Mouse (Mus musculus) thymus, adult 2 months (tissue): ENCODE data around the gene Baat. TPM values are rescaled to one million over a fixed set of nuclear protein-coding genes. Genes with fewer than 3 reads are reported as not detected.

ENCODE experiments used
- DNase-seq: peaks from one replicate; pipeline ENCODE4 v3.0.0; 2021
- H3K27ac ChIP-seq: fragments of 200-500 bp; 2 replicates; pipeline ENCODE4 v1.5.1; 2012; ENCODE audit warnings: low read length, control low read depth; ENCODE audit not compliant: control insufficient read depth, insufficient read depth
- H3K27me3 ChIP-seq: fragments of 200-500 bp; 2 replicates; pipeline ENCODE4 v1.6.1; 2012; ENCODE audit warnings: mild to moderate bottlenecking, low read length, moderate library complexity, mixed read lengths; ENCODE audit not compliant: control insufficient read depth, insufficient read depth
- H3K36me3 ChIP-seq: fragments of 200-500 bp; 2 replicates; pipeline ENCODE4 v1.6.1; 2012; ENCODE audit warnings: mild to moderate bottlenecking, low read length, moderate library complexity; ENCODE audit not compliant: control insufficient read depth, insufficient read depth
- H3K4me1 ChIP-seq: fragments of 200-500 bp; replicated peaks from 2 replicates; pipeline ENCODE4 v1.6.1; 2012; ENCODE audit warnings: low read length; ENCODE audit not compliant: control insufficient read depth, insufficient read depth
- H3K4me3 ChIP-seq: fragments of 200-500 bp; 2 replicates; pipeline ENCODE4 v1.5.1; 2012; ENCODE audit warnings: mild to moderate bottlenecking, low read length, control low read depth, moderate library complexity; ENCODE audit not compliant: control insufficient read depth, insufficient read depth
- CTCF ChIP-seq: fragments of 200-500 bp; IDR thresholded peaks from 2 replicates; pipeline ENCODE4 v1.5.1; 2012; ENCODE audit warnings: mild to moderate bottlenecking, control low read depth, low read length, moderate library complexity, borderline replicate concordance; ENCODE audit not compliant: control insufficient read depth, poor library complexity, insufficient read depth; ENCODE audit errors: extremely low read depth
- POLR2A ChIP-seq: fragments of 200-500 bp; IDR thresholded peaks from 2 replicates; pipeline ENCODE4 v1.6.1; 2012; ENCODE audit warnings: mild to moderate bottlenecking, low read length, control low read depth, moderate library complexity; ENCODE audit not compliant: control insufficient read depth, poor library complexity, insufficient read depth; ENCODE audit errors: extremely low read depth
- WGBS: fragments of 180-500 bp; shearing (Covaris S2); methylation state at CpG from one replicate; pipeline ENCODE4 v1.1.7; 2018; 5-methylcytosine and 5-hydroxymethylcytosine counted together
- polyA plus RNA-seq: library from polyadenylated mRNA; depleted of rRNA; stranded (reverse); fragments of >200 nt; gene quantifications from 2 replicates; pipeline ENCODE4 v1.2.3, GENCODE M21; 2012

Baat gene
- polyA plus RNA-seq, 1 experiment: not detected

DNA sequence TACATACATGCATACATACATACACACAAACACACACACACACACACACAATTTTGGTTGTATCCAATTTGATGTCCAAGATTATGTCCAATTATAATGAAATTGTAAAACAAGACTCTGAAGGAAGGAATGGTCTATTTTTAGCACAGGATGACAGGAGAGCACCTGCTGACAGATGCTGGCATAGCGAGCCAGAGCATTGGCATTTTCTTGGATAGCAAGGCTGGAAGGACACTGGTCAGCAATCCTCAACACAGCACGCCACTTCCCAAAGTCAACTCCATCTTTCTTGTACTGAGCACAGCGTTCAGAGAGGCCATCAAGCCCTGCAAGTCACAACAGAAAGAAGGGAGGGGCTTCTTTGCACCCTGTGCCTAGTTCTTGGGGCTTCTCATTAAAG is 34.6 kb upstream of the Baat start:
- TF ChIP-seq CTCF (no peak), POLR2A (no peak)
- no peak for DNase-seq
- no peaks in the 10 kb centered on the region for H3K27me3 ChIP-seq
- no peak overlapping the region for H3K27ac ChIP-seq
- H3K4me1 ChIP-seq: no peaks in the 10 kb centered on the region
- no peaks in the 10 kb centered on the region for H3K36me3 ChIP-seq
- 76% methylated on average over 3 of the region's 3 CpGs for WGBS
- H3K4me3 ChIP-seq: no peak overlapping the region

DNA sequence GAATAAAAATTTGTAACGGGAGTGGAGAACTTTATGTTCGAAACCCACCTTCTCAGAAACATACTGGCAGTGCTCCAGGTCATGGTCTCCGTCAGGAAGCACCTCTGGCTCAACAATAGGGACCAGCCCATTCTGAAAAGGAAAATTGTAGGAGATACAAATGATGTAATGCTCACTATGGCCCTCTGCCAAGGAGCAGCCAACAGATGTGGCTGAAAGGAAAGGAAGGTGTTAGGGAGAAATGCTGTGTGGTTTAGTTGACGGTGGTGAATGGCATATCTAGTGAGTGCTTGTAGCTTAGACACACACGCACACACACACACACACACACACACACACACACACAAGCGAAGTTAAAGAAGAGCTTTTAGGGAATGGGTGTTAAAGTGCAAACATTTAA is 33.3 kb upstream of the Baat start:
- no peaks in the 10 kb centered on the region for H3K27me3 ChIP-seq
- TF ChIP-seq POLR2A (no peak), CTCF (no peak)
- no peak overlapping the region for H3K27ac ChIP-seq
- no peak for DNase-seq
- 64% methylated on average over 6 of the region's 6 CpGs for WGBS
- H3K4me1 ChIP-seq: no peaks in the 10 kb centered on the region
- H3K36me3 ChIP-seq: no peaks in the 10 kb centered on the region
- no peak overlapping the region for H3K4me3 ChIP-seq

DNA sequence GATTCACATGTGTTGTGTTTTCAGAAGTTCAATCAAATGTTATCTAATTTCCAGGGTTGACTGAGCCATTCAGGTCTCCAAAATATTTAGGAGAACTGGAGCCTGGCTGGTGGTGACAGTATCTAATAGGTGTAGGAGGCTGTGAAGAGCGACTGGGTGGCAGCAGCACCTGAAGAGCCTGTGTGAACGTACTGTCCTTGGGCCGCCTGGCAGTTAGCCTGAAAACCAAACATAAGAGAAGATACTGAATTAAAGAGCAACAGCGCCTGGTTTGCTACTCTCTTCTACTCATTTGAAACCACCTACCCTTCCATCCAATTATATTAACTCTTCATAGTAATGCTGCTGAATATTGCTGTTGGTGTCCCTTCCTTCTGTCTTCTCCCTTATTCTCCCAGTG is 30.3 kb upstream of the Baat start:
- TF ChIP-seq POLR2A (no peak), CTCF (no peak)
- no peaks in the 10 kb centered on the region for H3K36me3 ChIP-seq
- no peaks in the 10 kb centered on the region for H3K27me3 ChIP-seq
- no peak for DNase-seq
- no peak overlapping the region for H3K27ac ChIP-seq
- H3K4me3 ChIP-seq: no peak overlapping the region
- WGBS: 97% methylated on average over 4 of the region's 4 CpGs
- H3K4me1 ChIP-seq: no peaks in the 10 kb centered on the region

DNA sequence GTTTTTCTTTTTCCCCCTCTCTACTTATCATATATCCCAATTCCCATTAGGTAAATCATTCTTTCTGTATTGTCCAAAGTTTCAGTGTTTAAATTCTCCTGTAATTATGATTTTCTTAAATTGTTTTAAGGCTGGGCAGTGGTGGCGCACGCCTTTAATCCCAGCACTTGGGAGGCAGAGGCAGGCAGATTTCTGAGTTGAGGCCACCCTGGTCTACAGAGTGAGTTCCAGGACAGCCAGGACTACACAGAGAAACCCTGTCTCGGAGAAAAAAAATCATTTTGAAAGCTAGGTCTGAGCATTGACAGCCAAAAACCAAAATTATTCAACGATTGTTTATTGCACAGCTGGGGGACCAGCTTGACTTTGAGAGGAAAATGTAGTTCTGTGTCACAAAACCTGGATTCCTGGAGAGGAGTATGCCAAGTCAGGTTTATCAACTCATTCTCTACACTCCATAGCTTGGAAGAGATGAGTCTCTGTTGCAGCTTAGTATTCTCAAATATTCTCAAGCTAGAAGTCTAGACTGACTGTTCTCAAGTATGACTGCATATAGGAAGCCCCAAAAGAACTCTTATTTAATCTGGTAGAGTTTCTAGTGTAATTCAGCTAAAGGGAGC is 29.4 kb upstream of the Baat start:
- H3K4me1 ChIP-seq: no peaks in the 10 kb centered on the region
- WGBS: 91% methylated on average over 4 of the region's 4 CpGs

DNA sequence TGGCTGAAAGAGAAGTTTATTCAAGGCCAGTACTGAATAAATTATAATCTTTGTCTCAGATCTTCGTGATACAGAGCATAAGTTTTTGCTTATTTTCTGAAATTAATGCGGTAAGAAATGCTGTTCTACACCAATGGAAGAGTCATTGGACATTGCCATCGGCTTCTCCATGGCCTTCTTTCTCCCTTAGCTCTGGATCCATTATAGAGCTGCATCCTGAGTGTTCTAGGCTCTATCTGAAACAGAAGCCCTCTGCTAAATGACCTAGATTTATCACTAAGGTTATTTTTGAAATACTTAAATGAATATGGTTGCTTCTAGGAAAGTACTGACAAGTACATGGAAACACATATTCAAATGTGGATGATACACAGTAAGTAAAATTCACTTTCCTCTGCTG is 28.7 kb upstream of the Baat start:
- Histone ChIP-seq H3K36me3 (peaks cover 4% of the 10 kb centered on the region), H3K27me3 (no peaks in the 10 kb centered on the region), H3K27ac (no peak overlapping the region), H3K4me1 (no peaks in the 10 kb centered on the region), H3K4me3 (no peak overlapping the region)
- DNase-seq: no peak
- WGBS: 90% methylated on average over 3 of the region's 3 CpGs
- TF ChIP-seq POLR2A: no peak
- no peak for TF ChIP-seq CTCF

More for the DNA sequence above, 29.4 kb upstream of the Baat start:
- no peak for DNase-seq
- no peaks in the 10 kb centered on the region for H3K27me3 ChIP-seq
- H3K27ac ChIP-seq: no peak overlapping the region
- H3K4me3 ChIP-seq: no peak overlapping the region
- TF ChIP-seq CTCF (no peak), POLR2A (no peak)
- H3K36me3 ChIP-seq: no peaks in the 10 kb centered on the region

DNA sequence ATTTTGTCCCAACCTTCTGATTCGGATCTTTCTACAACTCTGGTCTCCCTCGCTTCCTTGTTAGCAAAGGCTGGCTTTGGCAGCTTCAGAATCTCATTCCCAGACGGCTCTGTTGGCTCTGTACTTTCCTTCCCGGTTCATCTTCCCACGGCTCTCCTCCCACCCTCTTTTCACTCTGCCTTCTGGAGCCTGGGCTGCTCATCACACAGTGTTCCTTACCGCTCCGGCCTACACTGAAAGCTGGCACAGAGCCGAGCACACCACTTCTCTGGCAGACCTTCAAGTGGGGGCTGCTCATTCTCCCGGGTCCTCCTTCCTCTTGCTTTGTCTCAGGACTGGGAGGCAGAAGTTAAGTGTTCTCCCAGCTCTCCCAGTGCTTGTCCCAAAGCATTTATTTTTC is 16.2 kb upstream of the Baat start:
- no peaks in the 10 kb centered on the region for H3K27me3 ChIP-seq
- H3K4me1 ChIP-seq: peaks cover 9% of the 10 kb centered on the region; the same call in 1 of the 2 replicates
- H3K36me3 ChIP-seq: no peaks in the 10 kb centered on the region
- no peak overlapping the region for H3K4me3 ChIP-seq
- no peak for DNase-seq
- WGBS: 96% methylated on average over 9 of the region's 9 CpGs
- H3K27ac ChIP-seq: no peak overlapping the region
- TF ChIP-seq CTCF (no peak), POLR2A (no peak)

DNA sequence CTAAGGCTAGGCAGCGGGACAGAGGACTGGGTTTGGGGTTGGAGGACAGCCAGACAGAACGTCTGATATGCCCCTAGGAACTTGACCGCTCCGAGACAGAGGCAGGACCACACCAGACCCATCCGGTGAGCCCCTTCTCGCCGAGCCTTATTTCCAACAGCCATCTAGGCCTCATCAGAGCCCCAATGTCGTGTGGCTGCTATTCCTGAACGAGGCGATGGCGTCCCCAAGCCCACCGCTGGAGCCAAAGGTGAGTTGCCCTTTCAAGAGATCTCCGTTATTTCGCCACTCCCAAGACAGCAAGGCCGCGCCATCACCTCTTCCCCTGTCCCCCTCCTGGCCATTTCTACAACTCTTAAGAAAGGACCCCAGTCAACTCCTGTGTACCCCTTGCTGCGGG is 15.0 kb upstream of the Baat start:
- H3K27me3 ChIP-seq: no peaks in the 10 kb centered on the region
- peaks cover 9% of the 10 kb centered on the region; the same call in 1 of the 2 replicates for H3K4me1 ChIP-seq
- TF ChIP-seq CTCF (no peak; the same call in 1 of the 2 replicates), POLR2A (no peak)
- H3K27ac ChIP-seq: no peak overlapping the region
- peak overlapping the region; percentile 80 for H3K4me3 ChIP-seq
- WGBS: 2% methylated on average over 17 of the region's 17 CpGs
- no peaks in the 10 kb centered on the region for H3K36me3 ChIP-seq
- DNase-seq: no peak
